Mouse (Mus musculus): ENCODE results near the gene Pum2.

DNA sequence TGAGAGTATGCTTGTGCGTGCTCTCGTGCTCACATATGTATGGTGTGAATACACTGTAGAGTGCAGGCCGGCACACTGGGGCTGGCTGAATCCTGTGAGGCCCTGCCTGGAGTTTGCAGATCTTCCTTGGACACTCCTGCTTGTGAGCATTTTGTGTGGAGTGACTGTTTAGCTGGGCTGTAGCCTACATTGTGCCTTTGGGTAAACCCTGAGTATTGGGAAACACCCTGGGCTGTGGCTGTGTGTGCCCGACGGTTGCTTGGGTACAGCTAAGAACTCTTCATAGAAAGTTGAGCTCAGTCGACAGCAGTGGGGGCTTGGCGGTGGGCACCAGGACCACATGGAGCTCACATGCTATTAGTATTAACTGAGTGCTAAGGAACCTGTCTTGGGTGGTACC lies 102.3 kb downstream of the Pum2 start:
- TF ChIP-seq POLR2A (IDR thresholded peaks at IDR 0.05; ENCODE audit: insufficient read depth, low read depth, low read length) (no peak), CTCF (IDR thresholded peaks at IDR 0.05; ENCODE audit: insufficient read depth, low read depth, low read length) (no peak)
